Mouse (Mus musculus): ENCODE results near the gene Fance.

DNA sequence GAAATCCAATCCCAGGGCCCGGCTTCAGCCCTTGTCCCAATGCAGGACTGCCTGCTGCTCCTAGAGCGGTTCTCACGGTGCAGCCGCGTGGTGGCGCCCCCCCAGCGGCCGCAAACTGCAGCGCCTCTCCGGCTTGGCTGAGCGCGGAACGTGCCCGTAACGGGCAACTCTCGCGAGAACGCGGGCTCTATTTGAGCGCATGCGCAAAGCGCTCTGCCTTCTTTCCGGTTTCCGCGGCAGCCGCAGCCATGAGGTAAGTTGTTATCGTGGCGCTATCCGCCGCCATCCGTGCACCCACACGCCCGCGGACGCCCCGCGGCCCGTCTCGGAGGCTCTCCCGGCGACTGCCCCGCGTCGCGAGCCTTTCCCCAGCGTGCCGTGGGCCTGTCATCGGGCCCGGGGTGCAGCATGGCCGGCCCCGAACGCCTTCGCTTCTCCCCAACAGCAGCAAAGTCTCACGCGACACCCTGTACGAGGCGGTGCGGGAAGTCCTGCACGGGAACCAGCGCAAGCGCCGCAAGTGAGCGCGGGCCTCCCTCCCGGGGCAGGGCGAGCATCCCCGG is 15.1 kb downstream of the Fance start, which contains the start of gene Rpl10a:
- TF ChIP-seq POLR2A (IDR thresholded peaks at IDR 0.05; ENCODE audit: insufficient read length, low read depth) (peak; percentile 97), MYOD1 (IDR thresholded peaks at IDR 0.05; ENCODE audit: control insufficient read depth in 1 of 3, insufficient read length in 2 of 3, low read depth in 2 of 3) (peak in 1 of 3 experiments; percentile 5), E2F4 (IDR thresholded peaks at IDR 0.05; ENCODE audit: insufficient read depth) (peak; percentile 9), MYOG (IDR thresholded peaks at IDR 0.05; ENCODE audit: control insufficient read depth in 1 of 3, insufficient read depth in 1 of 3, insufficient read length in 2 of 3, low read depth in 2 of 3) (peak in 1 of 3 experiments; percentile 4), USF1 (IDR thresholded peaks at IDR 0.05; ENCODE audit: low read depth) (no peak)

Measured in myocyte (in vitro differentiated cells).